Mouse (Mus musculus): ENCODE measurements at regions not wholly inside any gene's neighbourhood (a gene's known extent, or its start where the extent isn't known, plus 50 kb on each side); places are given as distances from the start of the nearest gene placed in this dataset.

GRCm38 (mm10) chr1:73541371-73541770 is 525.7 kb upstream of the Tnp1 start:
- DNase-seq (ENCODE audit: low spot score in 2 of 2): no peak

DNA sequence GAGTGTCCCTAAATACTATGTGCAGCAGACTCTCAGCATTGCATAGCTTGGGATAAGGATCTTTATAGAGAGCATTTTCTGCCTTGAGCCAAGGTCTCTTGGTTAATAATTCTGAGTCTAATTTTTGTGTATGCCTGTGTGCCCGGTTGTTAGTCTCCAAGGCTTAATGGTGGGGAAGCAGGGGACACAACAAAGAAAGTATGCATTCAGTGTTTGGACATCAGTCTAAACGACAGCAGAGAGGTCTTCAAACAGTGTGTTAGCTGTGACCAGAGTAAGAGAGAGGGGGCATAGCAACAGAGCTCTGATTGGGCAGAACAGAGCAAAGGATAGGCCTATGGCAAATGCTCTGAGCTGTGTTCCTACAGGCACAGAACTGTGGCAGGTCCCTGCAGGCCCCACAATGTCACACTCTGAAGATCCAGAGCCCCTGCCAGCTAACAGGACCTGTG is 522.7 kb upstream of the Tnp1 start:
- peak in 1 of 2 experiments; percentile 34 for DNase-seq (ENCODE audit: low spot score in 2 of 2)

DNA sequence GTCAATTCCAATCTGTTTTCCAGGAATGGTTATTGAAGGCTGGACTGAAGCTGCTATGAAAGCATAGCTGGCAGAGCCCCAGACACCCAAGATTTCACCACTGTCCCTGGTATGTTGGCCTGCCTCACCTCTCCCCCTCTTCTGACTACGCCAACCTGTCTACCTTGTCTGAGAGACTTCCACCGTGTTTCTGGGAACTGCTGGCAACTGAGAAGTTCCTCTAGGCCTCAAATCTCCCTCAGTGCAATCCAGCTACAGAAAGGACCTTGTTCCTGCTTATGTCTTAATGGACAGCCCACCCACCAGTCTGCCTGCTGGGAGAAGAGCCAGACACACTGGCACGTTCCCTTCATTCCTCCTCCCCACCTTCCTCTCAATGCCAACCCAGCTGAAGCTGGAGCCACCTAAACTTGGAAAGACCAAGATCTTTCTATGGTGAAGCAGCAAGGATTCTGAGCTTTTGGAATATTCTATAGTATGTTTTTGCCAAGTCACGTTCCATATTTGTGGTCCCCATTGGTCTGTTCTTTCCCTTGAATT is 520.1 kb upstream of the Tnp1 start:
- no peak for DNase-seq (ENCODE audit: low spot score in 2 of 2)

DNA sequence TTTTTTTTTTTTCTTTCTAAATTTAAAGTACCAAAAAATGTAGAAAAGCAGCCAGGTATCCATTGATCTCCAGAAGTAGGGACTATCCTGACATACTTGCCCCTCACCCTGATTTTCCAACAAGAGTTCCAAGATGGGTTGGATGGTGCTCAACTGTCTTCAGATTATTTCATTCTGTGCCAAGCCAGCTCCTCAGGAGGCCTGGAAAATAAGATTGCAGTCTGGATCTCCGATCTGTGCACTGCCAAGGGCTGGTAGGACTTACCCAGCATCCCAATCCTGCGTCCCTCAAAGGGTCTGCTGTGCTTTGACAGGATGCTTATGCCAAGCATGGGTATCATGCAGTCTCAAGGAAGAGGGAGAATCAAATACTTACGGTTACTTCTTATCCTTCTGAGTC is 517.8 kb upstream of the Tnp1 start:
- no peak for DNase-seq (ENCODE audit: low spot score in 2 of 2)

- DNase-seq (ENCODE audit: low spot score in 2 of 2): no peak
Measured at GRCm38 (mm10) chr1:73532316-73532715, 516.6 kb upstream of the Tnp1 start.

- no peak for DNase-seq (ENCODE audit: low spot score in 2 of 2)
Measured at GRCm38 (mm10) chr1:73531831-73532230, 516.1 kb upstream of the Tnp1 start.

DNA sequence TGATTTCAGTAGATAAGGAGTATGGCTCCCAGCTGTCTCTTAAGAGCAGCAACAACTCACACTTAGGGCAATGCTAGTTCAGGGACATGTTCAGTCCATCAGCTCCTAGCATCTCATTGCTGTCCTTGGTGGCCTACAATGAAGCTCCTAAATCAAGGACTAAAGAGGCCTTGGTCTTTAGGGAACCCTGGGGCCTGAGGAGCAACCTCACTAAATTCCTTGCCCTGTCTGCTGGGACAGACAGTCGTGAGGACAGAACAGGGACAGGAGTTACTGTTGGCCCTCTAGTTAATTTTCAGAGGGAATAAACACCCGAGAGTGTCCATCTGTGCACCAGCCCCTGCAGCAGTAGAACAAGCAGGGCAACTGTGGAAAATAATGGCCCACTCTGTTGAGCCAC is 514.6 kb upstream of the Tnp1 start:
- DNase-seq (ENCODE audit: low spot score in 2 of 2): no peak

GRCm38 (mm10) chr1:73528623-73529022 is 512.9 kb upstream of the Tnp1 start:
- no peak for DNase-seq (ENCODE audit: low spot score in 2 of 2)

DNA sequence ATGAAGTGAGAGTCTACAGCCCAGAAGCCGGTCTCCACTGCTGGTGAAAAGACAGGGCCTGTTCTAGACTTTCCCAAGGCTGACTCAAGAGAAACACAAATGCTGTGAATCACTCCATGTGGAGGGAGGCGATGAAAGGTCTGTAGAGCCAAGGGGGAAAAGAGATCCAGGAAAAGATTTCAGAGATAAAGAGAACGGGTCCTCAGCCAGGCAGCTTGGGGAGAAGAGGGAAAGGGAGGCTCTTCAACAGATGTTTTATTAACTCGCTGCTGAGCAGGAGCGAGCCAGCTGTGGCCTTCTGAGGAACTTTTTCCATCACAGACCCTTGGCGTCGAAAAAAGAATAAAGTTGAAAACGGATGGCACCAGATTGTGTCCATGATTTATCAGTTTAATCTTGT is 500.7 kb upstream of the Tnp1 start:
- DNase-seq (ENCODE audit: low spot score in 2 of 2): no peak

DNA sequence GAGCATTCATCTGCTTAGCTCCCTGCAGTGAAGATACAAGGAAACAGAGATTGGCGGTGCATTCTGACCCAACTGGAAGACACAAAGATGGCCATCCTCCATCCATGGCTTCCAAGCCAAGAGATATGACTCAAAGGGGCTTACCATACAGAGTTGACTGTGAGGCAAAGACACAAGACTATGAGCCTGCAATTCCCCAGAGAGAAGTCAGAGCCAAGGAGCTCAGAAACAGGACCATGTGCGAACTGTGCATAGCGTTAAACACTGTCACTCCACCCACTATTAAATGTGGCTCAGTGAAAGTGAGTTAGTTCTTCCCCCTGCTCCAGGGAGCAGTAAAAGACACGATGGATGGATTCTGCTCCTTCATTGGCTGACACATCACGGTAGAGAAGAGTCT is 500.1 kb upstream of the Tnp1 start:
- DNase-seq (ENCODE audit: low spot score in 2 of 2): no peak

GRCm38 (mm10) chr1:73513822-73514221 is 498.1 kb upstream of the Tnp1 start:
- DNase-seq (ENCODE audit: low spot score in 2 of 2): no peak

- DNase-seq (ENCODE audit: low spot score in 2 of 2): no peak
Measured at GRCm38 (mm10) chr1:73512836-73513235, 497.1 kb upstream of the Tnp1 start.

DNA sequence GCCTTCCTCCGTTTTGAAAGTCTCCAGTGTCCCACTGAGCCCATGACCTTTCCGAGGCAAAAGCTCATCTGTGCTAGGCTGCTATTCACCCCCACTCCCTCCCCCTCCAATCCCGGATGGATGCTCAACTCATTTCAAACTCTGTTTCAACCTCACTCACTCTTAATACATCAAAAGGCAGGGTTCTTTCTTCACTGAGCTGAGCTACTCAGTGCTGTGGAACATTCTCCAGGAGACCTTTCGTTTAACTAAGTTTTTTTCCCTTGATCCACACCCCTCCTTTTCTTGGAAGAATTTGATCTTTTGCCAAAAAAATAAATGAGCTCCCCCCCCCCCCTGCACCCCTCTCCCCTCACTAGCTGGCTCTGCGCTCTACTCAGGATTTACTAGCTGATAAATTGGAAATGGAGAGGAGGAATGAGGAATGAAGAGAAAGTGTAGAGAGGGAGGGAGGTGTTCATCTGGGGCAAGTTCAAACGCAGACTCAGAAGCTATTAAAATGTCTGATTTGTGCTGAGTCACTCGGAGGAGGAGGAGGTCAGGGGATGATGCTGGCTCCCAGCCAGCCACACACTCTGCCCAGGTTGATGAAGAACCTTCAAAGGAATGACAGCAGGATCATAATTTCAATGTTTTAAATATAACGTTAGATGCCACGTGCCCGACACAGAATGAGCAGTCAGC is 491.5 kb upstream of the Tnp1 start:
- no peak for DNase-seq (ENCODE audit: low spot score in 2 of 2)

DNA sequence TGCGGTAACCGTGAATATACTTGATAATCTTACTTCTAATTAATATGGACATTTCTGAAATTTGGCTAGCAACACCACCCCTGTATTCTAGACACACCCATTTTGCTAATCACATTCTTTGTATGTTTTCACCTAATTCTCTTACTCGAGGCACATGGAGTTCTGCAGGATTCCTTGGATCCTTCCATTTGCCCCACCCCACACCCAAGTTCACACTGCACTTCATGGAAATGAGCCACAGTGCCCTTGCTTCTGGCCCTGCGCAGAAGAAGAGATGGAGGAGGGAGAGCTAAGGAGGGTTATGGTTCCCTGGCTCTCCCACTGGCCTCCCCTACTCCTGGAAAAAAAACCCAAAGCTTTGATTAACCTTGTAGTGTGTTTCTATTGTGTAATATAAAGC is 487.9 kb upstream of the Tnp1 start:
- DNase-seq (ENCODE audit: low spot score in 2 of 2): no peak

DNA sequence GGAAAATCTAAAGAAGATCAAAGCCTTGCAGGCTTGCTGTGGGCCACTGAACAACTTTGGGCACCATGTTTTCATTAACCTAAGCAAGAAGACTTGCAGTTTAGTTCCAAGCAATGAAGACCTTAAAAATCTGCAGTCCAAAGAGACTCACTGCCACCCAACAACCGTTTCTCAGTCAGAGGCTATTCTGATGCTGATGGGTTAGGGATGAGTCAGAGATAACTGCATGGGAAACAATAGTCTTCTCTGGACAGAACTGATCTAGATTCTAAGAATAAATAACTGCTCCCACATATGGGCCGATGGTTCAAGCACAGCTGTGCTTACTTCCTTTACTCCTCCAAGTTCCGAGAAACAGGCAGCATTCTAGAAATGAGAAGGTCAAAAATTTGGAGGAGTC is 485.0 kb upstream of the Tnp1 start:
- DNase-seq (ENCODE audit: low spot score in 2 of 2): no peak

- no peak for DNase-seq (ENCODE audit: low spot score in 2 of 2)
Measured at GRCm38 (mm10) chr1:73495971-73496749, 480.5 kb upstream of the Tnp1 start.

GRCm38 (mm10) chr1:73481956-73482355 is 466.2 kb upstream of the Tnp1 start:
- DNase-seq (ENCODE audit: low spot score in 2 of 2): no peak

GRCm38 (mm10) chr1:73479349-73479920 is 463.7 kb upstream of the Tnp1 start:
- DNase-seq (ENCODE audit: low spot score in 2 of 2): no peak

DNA sequence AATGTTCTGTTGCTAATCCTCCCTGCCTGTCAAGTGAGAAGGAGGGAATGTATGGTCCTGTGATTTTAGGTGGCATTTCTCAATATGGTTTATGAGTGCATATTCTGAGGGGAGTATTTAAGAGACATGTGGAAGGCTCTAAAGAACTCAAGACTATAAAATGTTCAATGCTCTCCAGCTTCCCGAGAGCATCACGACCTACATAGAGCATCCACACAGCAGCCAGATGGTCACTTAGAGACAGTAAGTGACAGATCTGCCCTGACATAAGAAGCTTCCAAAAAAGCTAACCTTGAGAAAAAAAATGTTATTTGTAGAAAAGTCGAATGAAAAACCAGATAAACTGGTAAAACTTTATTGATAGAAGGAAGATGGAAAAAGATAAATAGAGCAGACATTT is 444.9 kb upstream of the Tnp1 start:
- no peak for DNase-seq (ENCODE audit: low spot score in 2 of 2)

GRCm38 (mm10) chr1:73459754-73460534 is 444.2 kb upstream of the Tnp1 start:
- DNase-seq (ENCODE audit: low spot score in 2 of 2): no peak

DNA sequence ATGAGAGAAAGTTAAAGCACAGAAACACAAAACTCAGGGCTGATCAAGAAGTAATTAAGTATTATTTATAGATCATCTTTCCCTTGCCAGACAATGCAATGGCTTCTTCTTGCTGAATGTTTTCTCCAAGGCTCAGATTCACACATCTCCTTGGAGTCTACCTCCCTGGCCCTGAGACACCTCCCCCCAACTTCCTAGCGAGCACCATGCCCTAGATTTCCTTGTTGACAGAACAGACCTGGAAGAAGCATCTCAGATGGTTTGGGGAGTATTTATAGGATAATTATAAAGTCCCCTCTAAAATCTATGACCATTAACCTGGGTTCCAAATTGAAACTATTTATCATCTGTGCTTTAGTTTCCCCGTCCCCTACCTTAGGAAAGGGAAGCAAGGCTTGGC is 441.6 kb upstream of the Tnp1 start:
- no peak for DNase-seq (ENCODE audit: low spot score in 2 of 2)

Data from cerebellum, postnatal 4 days (tissue).